Mouse (Mus musculus): Measurements from ENCODE around the gene Npm3. TPM values are rescaled to one million over a fixed set of nuclear protein-coding genes. Genes with fewer than 3 reads are reported as not detected.

The Npm3 gene
- total RNA-seq, 2 experiments from 2014 or later, result 105 to 115 TPM

- no peak for ATAC-seq (replicated peaks; ENCODE audit: poor library complexity)
Measured at GRCm38 (mm10) chr19:45758671-45759070, 9.3 kb upstream of the Npm3 start.

- ATAC-seq (replicated peaks; ENCODE audit: poor library complexity), result no peak
Measured at GRCm38 (mm10) chr19:45753551-45753950, 4.2 kb upstream of the Npm3 start.

GRCm38 (mm10) chr19:45751881-45752280 is 2.5 kb upstream of the Npm3 start:
- no peak for ATAC-seq (replicated peaks; ENCODE audit: poor library complexity)

- peak; percentile 33 for ATAC-seq (replicated peaks; ENCODE audit: poor library complexity)
Measured at GRCm38 (mm10) chr19:45748691-45749242, 624 bp downstream of the Npm3 start.

DNA sequence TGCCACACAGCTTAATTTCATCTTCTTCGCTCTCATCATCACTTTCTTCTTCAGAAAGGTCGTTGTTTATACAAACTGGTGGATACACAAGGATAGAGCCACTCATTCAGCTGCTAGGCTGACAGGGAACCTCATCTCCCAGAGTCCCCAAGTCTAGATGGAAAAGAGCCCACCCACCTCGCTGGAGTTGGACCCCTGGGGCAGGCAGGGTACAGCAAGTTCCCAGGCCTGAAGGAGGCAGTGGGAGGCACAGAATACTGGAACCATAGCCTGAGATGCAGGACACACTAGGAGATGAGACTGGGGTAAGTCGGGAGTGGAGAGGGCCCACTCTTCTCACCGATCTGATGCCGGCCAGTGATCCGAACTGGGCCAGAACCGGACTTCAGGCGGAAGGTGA is 1.2 kb downstream of the Npm3 start:
- ATAC-seq (replicated peaks; ENCODE audit: poor library complexity), result no peak

DNA sequence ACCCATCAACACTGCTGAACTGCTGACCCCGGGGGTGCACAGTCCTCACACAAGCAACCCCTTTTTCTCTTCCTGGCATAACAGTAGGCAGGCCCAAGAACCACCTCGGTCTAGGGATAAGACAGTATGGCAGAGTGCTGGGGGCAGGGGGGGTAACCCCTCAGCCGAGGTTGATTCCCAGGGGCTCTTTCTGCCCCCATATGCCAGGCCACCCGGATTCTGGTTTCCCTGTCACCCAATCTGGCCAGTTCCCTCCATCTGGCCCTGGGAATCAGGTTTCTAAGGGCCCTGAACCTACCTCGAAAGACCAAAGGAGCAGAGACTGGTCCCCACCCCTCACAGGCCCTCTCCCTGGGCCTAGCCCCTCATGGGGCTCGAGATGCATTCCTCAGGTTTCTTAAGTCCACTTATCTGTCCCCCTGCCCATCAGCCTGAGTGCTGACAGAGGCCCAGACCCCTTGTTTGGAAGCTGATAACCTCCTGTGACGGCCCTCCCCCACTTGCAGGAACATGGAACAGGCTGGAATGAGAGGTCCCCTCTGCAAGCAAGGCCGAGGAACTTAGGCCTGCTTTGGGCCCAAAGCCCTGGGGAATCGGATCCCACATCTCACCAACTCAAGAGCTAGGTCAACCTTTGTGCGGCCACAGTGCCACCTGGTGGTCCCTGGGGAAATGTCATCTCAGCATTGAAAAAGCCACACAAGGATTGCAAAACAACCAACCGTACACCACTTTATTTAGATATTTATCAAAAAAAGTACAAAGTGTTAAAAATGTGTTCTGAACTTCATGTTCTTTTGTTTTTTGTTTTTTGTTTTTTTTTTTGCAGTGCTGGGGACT is 2.1 kb downstream of the Npm3 start:
- ATAC-seq (replicated peaks; ENCODE audit: poor library complexity), result peak; percentile 65

GRCm38 (mm10) chr19:45746153-45747020 is 3.0 kb downstream of the Npm3 start:
- peak; percentile 48 for ATAC-seq (replicated peaks; ENCODE audit: poor library complexity)

DNA sequence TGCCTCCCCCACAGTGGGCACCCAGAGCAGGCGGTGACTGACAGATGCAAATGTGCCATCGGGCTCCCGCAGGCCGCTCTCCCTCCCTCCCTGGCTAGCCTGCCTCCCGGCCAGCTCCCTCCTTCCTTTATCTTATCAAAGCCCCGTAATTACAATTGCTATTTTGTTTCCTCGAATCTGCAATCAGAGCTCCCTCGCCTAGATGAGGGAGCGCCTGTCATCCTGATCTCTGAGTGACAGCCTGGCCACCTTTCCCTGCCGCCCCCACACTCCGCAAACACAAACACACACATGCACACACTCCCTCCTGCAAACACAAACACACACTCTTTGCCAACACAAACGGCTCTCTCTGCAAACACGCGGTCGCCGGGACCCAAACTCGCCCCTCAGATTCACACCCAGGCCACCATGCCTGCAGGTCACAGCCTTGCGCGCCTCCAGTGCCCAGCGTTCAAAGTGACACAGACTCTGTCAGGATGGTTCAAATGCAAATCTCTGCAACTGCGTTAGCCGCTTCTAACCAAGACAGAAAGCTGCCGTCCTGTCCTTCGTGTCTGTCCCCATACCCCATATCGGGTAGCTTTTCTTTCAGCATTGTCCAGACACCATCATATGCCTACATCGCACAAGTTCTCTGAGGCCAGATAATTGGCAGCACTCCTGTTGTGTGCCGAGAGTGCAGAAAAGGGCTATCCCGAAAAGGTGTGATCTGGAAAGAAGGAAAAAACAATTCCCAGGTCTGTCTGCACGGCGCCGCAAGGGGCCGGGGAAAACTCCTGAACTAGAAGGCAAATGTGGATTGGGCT is 3.8 kb downstream of the Npm3 start:
- no peak for ATAC-seq (replicated peaks; ENCODE audit: poor library complexity)

DNA sequence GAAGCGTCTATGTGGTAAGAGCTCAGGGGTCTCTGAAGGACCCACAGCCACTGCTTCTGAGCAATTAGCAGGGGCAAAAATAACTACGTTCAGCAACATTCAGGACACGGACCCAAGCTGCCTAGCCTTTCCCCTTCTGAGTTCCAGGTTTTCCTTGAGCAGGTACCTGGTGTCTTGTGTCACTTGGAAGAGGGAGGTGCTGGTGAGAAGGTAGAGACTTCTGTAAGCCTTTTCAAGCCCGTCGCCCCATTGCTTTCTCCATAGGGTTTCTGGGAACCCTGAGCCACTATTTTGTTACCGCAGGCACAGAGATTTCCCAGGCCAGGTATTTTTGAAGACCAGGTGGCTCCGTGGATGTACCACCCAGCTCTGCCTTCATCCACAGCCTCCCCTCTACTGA is 5.8 kb downstream of the Npm3 start:
- ATAC-seq (replicated peaks; ENCODE audit: poor library complexity), result no peak

DNA sequence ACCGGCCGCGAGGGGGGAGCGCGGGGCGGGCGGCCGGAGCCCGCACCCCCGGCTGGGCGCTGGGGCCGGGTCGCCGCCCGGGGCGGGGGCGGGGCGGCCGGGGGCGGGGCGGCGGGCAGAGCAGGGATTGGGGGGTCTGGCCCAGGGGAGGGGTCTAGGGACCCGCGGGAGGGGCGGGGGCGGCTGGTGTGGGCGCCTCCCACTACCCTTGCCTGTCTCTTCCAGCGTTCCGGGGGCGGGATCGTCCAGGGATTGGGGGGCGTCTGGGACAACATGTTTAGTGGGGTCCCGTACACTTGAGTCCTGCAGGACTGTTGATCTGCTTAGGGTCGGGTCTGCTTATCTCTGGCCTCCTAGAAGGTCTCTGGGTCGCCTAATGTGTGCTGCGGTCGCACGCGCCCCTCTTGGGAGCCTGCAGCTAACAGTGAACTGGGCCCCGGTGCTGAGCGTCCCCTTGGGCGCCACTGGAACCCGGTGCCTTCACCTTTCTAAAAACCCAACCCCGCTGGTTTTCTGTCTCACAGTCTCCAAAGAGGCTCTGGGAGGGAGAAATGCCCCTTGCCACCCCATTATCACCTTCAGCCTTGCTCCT is 6.3 kb downstream of the Npm3 start:
- ATAC-seq (replicated peaks; ENCODE audit: poor library complexity), result no peak

DNA sequence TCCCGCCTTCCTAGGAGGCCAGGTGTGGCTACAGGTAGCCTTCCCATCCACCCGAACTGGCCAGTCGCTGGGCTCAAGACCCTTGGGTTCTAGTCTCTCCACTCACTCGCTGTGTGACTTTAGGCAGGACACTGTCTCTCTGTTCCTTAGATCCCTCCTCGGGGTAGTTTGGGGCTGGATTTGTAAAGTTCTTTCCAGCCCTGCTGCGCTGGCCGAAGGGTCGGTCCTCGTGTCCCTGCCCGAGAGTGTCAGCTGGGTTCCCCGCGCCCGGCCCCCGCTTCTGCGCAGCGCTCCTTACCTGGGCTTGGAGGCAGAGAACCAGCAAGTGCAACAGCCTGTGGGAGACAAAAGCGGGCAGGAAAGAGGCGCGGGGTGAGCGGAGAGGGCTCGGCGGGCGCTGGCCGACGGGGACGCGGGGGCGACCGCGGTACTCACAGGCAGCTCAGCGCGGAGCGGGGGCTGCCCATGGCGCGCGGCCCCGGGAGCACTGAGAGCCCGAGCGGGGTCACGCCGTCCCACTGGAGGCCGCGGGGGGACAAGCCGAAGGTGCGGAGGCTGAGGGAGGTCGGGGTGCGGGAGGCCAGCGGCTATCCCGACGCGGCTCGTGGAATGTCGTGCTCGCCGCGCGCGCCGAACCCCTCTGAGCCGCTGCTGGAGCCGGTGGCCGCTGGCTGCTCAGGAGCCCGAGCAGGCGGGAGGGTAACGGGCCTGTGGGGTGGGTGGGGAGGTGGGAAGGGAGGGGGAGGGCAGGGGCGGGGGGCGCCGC is 7.0 kb downstream of the Npm3 start, which contains the start of gene Fgf8:
TSS of gene Fgf8 (minus strand) at position 698 of the 766 bp plus-strand sequence.
- ATAC-seq (replicated peaks; ENCODE audit: poor library complexity), result no peak

DNA sequence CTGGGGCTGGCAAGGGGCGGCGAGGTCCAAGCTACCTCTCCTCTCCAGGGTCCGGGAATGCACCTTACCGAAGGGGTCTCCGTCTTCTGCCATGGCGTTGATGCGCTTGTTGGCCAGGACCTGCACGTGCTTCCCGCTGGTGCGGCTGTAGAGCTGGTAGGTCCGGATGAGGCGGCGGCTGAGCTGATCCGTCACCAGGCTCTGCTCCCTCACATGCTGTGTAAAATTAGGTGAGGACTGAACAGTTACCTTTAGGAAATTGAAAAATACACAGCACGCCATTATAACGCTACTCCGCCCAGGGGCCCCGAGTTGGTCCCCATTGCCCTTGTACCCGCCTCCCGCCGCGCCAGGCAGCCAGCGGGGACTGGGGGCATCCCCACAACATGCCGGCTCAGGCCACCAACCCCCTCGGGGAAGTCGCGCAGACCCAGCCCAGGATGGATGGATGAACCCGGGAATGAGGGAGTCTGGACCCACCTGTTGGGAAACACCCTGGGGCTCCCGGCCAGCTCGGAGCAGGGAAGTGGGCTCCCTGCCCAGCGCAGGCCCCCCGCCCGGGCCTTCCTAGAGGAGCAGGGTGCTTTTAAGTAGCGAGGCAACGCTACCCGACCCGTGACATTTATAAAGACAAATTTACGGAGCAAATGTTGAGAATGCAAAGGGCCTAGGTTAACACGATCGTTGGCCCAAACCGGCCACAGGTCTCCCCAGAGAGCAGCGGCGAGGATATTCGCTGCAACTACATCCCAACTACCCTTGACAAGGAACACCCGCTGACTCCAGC is 7.8 kb downstream of the Npm3 start:
- no peak for ATAC-seq (replicated peaks; ENCODE audit: poor library complexity)

DNA sequence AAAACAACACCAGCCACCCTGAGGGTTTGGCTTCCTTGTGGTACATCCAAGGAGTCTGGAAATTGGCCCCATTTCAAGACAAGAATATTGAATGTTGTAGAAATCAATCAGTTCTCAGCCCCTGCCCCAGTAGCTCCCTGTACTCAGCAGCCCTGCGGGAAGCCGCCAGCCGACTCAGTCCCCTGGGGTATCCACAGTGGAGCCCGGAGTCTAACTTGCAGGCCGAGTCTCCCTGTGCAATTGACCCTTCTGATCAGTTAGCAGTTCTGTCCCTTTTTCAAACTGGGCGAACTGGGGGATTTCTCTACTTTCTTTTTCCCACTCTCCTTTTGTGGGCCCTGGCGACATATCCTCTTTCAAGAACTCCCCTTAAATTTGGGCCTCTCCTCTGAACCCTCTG is 8.6 kb downstream of the Npm3 start:
- ATAC-seq (replicated peaks; ENCODE audit: poor library complexity), result no peak

GRCm38 (mm10) chr19:45740233-45740632 is 9.2 kb downstream of the Npm3 start:
- ATAC-seq (replicated peaks; ENCODE audit: poor library complexity), result no peak

DNA sequence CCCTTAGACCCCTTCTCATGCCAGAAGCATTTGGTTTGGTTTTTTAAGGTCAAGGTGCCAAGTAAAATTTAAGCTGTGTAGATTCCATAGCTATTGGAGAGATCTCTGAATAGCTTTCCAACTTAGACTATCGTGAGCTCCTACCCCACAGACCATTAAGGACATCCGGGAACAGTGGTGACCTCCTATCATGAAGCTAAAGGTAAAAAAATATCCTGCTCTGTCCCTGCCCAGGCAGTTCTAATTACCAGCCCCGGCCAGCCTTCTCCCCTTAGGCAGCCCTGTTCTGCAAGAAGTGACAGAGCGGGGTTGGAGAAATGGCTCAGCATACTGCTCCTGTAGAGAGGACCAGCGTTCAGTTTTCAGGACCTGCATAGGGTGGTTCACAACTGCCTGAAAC is 10.9 kb downstream of the Npm3 start:
- ATAC-seq (replicated peaks; ENCODE audit: poor library complexity), result no peak

DNA sequence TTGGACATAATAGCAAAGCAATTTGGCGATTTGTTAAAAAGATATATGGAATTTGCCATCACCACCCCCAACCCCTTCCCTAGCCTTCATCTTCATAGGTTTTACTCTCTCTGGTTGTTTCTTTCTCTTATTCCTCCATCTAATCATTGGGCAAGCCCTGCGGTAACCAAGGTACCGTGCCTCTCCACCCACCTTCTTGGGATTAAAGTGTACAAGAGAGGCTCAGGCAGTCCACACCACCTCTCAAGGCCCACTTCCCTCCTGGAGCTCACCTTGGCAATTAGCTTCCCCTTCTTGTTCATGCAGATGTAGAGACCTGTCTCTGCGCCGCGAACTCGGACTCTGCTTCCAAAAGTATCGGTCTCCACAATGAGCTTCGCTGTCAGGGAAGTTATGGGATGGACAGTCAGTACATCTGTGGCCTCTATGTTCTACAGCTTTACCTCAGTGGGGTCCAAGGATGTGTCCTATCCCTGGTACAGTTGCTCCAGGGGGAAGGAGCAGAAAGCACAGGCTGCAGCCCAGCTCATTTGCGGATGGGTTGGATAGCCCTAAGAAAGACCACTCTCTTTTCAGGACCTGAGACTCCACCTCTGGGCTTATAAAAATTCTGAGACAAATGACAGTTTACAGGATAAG is 11.4 kb downstream of the Npm3 start:
- ATAC-seq (replicated peaks; ENCODE audit: poor library complexity), result no peak

- no peak for ATAC-seq (replicated peaks; ENCODE audit: poor library complexity)
Measured at GRCm38 (mm10) chr19:45737208-45737845, 12.1 kb downstream of the Npm3 start.

GRCm38 (mm10) chr19:45736855-45737207 is 12.6 kb downstream of the Npm3 start:
- peak; percentile 93 for ATAC-seq (replicated peaks; ENCODE audit: poor library complexity)
